Mouse (Mus musculus) CH12.LX (cell line): ENCODE measurements at regions not wholly inside any gene's neighbourhood (a gene's known extent, or its start where the extent isn't known, plus 50 kb on each side); places are given as distances from the start of the nearest gene placed in this dataset.

Experiments used
- DNase-seq: peaks from one replicate; pipeline ENCODE4 v3.0.0-alpha.2; 2013; ENCODE audit errors: extremely low read depth
- H3K27ac ChIP-seq: 2 replicates; pipeline ENCODE4 v1.5.1; 2012; ENCODE audit warnings: low read depth, mild to moderate bottlenecking, control low read depth, moderate library complexity; ENCODE audit not compliant: insufficient read depth
- H3K27me3 ChIP-seq: replicated peaks from 2 replicates; pipeline ENCODE3; 2012; ENCODE audit warnings: inconsistent platforms
- H3K36me3 ChIP-seq, 2 experiments: replicated peaks in 1 of 2; 2 replicates each; pipeline versions ENCODE3 to v1.6.1; 2012; ENCODE audit warnings: inconsistent platforms in 1 of 2, low read length in 1 of 2, mild to moderate bottlenecking in 1 of 2, mixed read lengths in 1 of 2, moderate library complexity in 1 of 2; ENCODE audit not compliant: control insufficient read depth in 1 of 2, insufficient read depth in 1 of 2
- H3K4me1 ChIP-seq, 2 experiments: 2 replicates each; pipeline ENCODE4 v1.6.1; 2012; ENCODE audit warnings: inconsistent platforms in 1 of 2, moderate library complexity in 1 of 2; ENCODE audit not compliant: insufficient read depth in 2 of 2, control insufficient read depth in 1 of 2
- H3K4me2 ChIP-seq: 2 replicates; pipeline ENCODE4 v1.6.1; 2012; ENCODE audit warnings: low read depth, mild to moderate bottlenecking, control low read depth; ENCODE audit not compliant: poor library complexity, insufficient read depth, severe bottlenecking
- H3K4me3 ChIP-seq, 3 experiments: fragments of 150-350 bp in 1 of 3; sonication (generic) in 1 of 3; replicated peaks in 1 of 3; 2 replicates each; pipeline versions ENCODE3 to v1.5.1; 2011 to 2012; ENCODE audit warnings: low read depth in 2 of 3, low read length in 2 of 3, mild to moderate bottlenecking in 2 of 3, moderate library complexity in 2 of 3, control low read depth in 1 of 3, improper control_type of control experiment in 1 of 3, inconsistent platforms in 1 of 3, mixed read lengths in 1 of 3; ENCODE audit not compliant: poor library complexity in 1 of 3
- H3K79me2 ChIP-seq: replicated peaks from 2 replicates; pipeline ENCODE4 v1.6.1; 2012; ENCODE audit warnings: mild to moderate bottlenecking, moderate library complexity; ENCODE audit not compliant: control insufficient read depth, poor library complexity, insufficient read depth, severe bottlenecking; ENCODE audit errors: extremely low read depth
- H3K9ac ChIP-seq: 2 replicates; pipeline ENCODE4 v1.6.1; 2012; ENCODE audit warnings: low read depth, mild to moderate bottlenecking, control low read depth, moderate library complexity; ENCODE audit not compliant: insufficient read depth
- H3K9me3 ChIP-seq: replicated peaks from 2 replicates; pipeline ENCODE3; 2012; ENCODE audit warnings: low read length, inconsistent platforms, mixed read lengths
- CHD1 ChIP-seq: IDR thresholded peaks from 2 replicates; pipeline ENCODE4 v1.6.1; 2012; ENCODE audit warnings: low read depth, low read length, improper control_type of control experiment, inconsistent platforms
- CTCF ChIP-seq, 2 experiments: IDR thresholded peaks in 1 of 2; conservative IDR thresholded peaks in 1 of 2; 2 replicates each; pipeline ENCODE4 v1.5.1; 2011 to 2012; ENCODE audit warnings: low read depth in 2 of 2, low read length in 2 of 2, improper control_type of control experiment in 1 of 2, inconsistent platforms in 1 of 2, mild to moderate bottlenecking in 1 of 2, moderate library complexity in 1 of 2
- EP300 ChIP-seq: IDR thresholded peaks from 2 replicates; pipeline ENCODE4 v1.6.1; 2011; ENCODE audit warnings: low read length, improper control_type of control experiment
- HCFC1 ChIP-seq: IDR thresholded peaks from 2 replicates; pipeline ENCODE4 v1.6.1; 2012; ENCODE audit warnings: low read depth, mild to moderate bottlenecking, inconsistent platforms, low read length, improper control_type of control experiment
- JUN ChIP-seq: IDR thresholded peaks from 2 replicates; pipeline ENCODE4 v1.6.1; 2011; ENCODE audit warnings: low read depth, mild to moderate bottlenecking, low read length, improper control_type of control experiment, moderate library complexity; ENCODE audit not compliant: insufficient read depth
- JUND ChIP-seq: conservative IDR thresholded peaks from 2 replicates; pipeline ENCODE4 v1.6.1; 2011; ENCODE audit warnings: low read depth, low read length, improper control_type of control experiment
- KAT2A ChIP-seq: IDR thresholded peaks from 2 replicates; pipeline ENCODE4 v1.6.1; 2012; ENCODE audit warnings: low read length, improper control_type of control experiment, inconsistent platforms; ENCODE audit not compliant: insufficient replicate concordance
- MAFK ChIP-seq: IDR thresholded peaks from 2 replicates; pipeline ENCODE4 v1.6.1; 2011; ENCODE audit warnings: low read length, improper control_type of control experiment; ENCODE audit not compliant: insufficient replicate concordance
- MYC ChIP-seq: IDR thresholded peaks from 2 replicates; pipeline ENCODE4 v1.6.1; 2011; ENCODE audit warnings: low read depth, mild to moderate bottlenecking, improper control_type of control experiment, low read length
- NELFE ChIP-seq: IDR thresholded peaks from 2 replicates; pipeline ENCODE4 v1.6.1; 2011; ENCODE audit warnings: low read depth, low read length, improper control_type of control experiment
- POLR2A ChIP-seq: IDR thresholded peaks from 2 replicates; pipeline ENCODE4 v1.6.1; 2011; ENCODE audit warnings: low read depth, mild to moderate bottlenecking, improper control_type of control experiment, low read length
- SIN3A ChIP-seq: IDR thresholded peaks from 2 replicates; pipeline ENCODE4 v1.6.1; 2012; ENCODE audit warnings: low read length, improper control_type of control experiment, inconsistent platforms
- SMC3 ChIP-seq: IDR thresholded peaks from 2 replicates; pipeline ENCODE4 v1.6.1; 2011; ENCODE audit warnings: low read depth, low read length, improper control_type of control experiment
- TCF12 ChIP-seq: IDR thresholded peaks from 2 replicates; pipeline ENCODE4 v1.6.1; 2014; ENCODE audit warnings: low read depth, mild to moderate bottlenecking, inconsistent platforms, low read length, improper control_type of control experiment
- ZC3H11A ChIP-seq: IDR thresholded peaks from 2 replicates; pipeline ENCODE4 v1.6.1; 2012; ENCODE audit warnings: low read depth, mild to moderate bottlenecking, inconsistent platforms, low read length, improper control_type of control experiment
- ZKSCAN1 ChIP-seq: IDR thresholded peaks from 2 replicates; pipeline ENCODE4 v1.6.1; 2012; ENCODE audit warnings: low read depth, inconsistent platforms, low read length, improper control_type of control experiment, borderline replicate concordance
- dilution Hi-C: fragments of 300-500 bp; cut with MboI; formaldehyde crosslinking; loops from 2 replicates; pipeline ENCODE4 v1.14.3; 2020; ENCODE audit warnings: low sequenced_read_pairs; ENCODE audit not compliant: extremely low pct_unique_long_range_greater_than_20kb, extremely low pct_ligation_motif_present
- in situ Hi-C: fragments of 300-500 bp; cut with MboI; formaldehyde crosslinking; loops from 3 replicates; pipeline ENCODE4 v1.14.3; 2019; ENCODE audit warnings: low sequenced_read_pairs, low pct_ligation_motif_present, low pct_unique_long_range_greater_than_20kb, mixed read lengths

GRCm38 (mm10) chr1:34663875-34664547 is 84.6 kb downstream of the Amer3 start:
- no peaks in the 10 kb centered on the region for H3K9me3 ChIP-seq
- TF ChIP-seq TCF12 (no peak), CTCF (conservative IDR thresholded peaks at IDR 0.05 in 1 of 2, IDR thresholded peaks at IDR 0.05 in 1 of 2; ENCODE audit: low read depth in 2 of 2, low read length in 2 of 2) (no peak), MYC (no peak), JUND (no peak), EP300 (no peak), SIN3A (no peak), SMC3 (no peak), ZC3H11A (no peak), MAFK (no peak), POLR2A (no peak), HCFC1 (no peak), JUN (no peak), KAT2A (no peak), CHD1 (no peak), NELFE (no peak), ZKSCAN1 (no peak)
- dilution Hi-C loops (no loop called here), in situ Hi-C loops (no loop called here)
- no peak overlapping the region for H3K4me2 ChIP-seq
- no peaks in the 10 kb centered on the region for H3K4me1 ChIP-seq
- no peak for DNase-seq
- no peaks in the 10 kb centered on the region for H3K79me2 ChIP-seq
- H3K27ac ChIP-seq = no peak overlapping the region
- no peak overlapping the region for H3K9ac ChIP-seq
- peaks cover 54% of the 10 kb centered on the region for H3K27me3 ChIP-seq
- no peaks in the 10 kb centered on the region for H3K36me3 ChIP-seq
- H3K4me3 ChIP-seq = no peak overlapping the region

GRCm38 (mm10) chr1:34664816-34665511 is 85.5 kb downstream of the Amer3 start:
- in situ Hi-C loops = no loop called here
- peaks cover 54% of the 10 kb centered on the region for H3K27me3 ChIP-seq
- H3K9me3 ChIP-seq = no peaks in the 10 kb centered on the region
- no peak overlapping the region for H3K4me2 ChIP-seq
- H3K4me3 ChIP-seq = no peak overlapping the region
- no peak overlapping the region for H3K27ac ChIP-seq
- H3K4me1 ChIP-seq = no peaks in the 10 kb centered on the region
- DNase-seq = no peak
- H3K9ac ChIP-seq = no peak overlapping the region
- dilution Hi-C loops = no loop called here
- no peaks in the 10 kb centered on the region for H3K79me2 ChIP-seq
- no peaks in the 10 kb centered on the region for H3K36me3 ChIP-seq
- no peak for TF ChIP-seq ZKSCAN1
